Mouse (Mus musculus): ENCODE results near the gene Morc1. TPM values are rescaled to one million over a fixed set of nuclear protein-coding genes. Genes with fewer than 3 reads are reported as not detected.

Morc1 gene
- polyA plus RNA-seq, 1 experiment from 2014 or later = not detected

DNA sequence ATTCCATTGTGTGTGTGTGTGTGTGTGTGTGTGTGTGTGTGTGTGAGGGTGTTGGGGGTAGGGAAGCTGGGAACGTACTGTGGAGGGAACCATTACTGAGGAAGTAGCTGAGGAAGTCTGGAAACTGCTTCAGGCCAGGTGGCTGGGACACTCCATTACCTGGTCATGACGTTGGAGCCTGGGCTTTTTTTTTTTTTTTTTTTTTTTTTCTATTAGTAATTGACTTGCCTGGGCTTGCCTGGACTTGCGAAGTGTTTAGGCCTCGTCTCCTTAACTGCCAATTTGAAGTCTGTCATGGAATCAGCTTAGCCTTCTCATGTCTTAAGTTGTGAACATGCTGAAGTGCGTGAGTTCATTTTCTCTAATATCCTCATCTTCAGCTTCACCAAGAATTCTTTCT, 198.7 kb downstream of the Morc1 start:
- Histone ChIP-seq H3K36me3 (ENCODE audit: inconsistent target) (no peaks in the 10 kb centered on the region), H3K27ac (no peak overlapping the region), H3K79me2 (ENCODE audit: inconsistent target) (no peaks in the 10 kb centered on the region), H3K4me3 (ENCODE audit: inconsistent target) (no peak overlapping the region)
- 85% methylated on average over 5 of the region's 5 CpGs for WGBS (ENCODE audit: missing documents)

GRCm38 (mm10) chr16:48630466-48630865, 199.4 kb downstream of the Morc1 start:
- 93% methylated on average over 8 of the region's 8 CpGs for WGBS (ENCODE audit: missing documents)

DNA sequence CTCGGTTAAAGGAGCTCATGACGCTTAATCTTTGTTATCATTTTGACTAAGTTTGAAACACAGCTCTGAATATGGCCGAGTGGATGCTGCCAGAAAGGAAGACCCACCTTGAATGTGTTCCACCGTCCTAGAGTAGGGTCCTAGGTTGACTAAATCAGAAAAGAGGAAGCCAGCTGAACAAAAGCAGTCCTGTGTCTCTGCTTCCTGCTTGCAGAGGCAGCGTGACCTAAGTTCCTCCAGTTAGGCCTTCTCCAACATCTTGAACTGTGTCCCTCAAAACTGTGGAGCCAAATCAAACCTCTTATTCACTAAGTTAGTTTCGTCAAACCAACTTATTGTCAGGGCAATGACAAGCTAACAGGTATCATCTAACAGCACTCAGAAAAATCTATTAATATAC, 201.3 kb downstream of the Morc1 start:
- WGBS (ENCODE audit: missing documents) = 68% methylated on average over 6 of the region's 6 CpGs
- H3K79me2 ChIP-seq (ENCODE audit: inconsistent target) = no peaks in the 10 kb centered on the region
- no peaks in the 10 kb centered on the region for H3K36me3 ChIP-seq (ENCODE audit: inconsistent target)
- no peak overlapping the region for H3K27ac ChIP-seq
- no peak overlapping the region for H3K4me3 ChIP-seq (ENCODE audit: inconsistent target)

More at GRCm38 (mm10) chr16:48630466-48630865, 199.4 kb downstream of the Morc1 start:
- Histone ChIP-seq H3K36me3 (ENCODE audit: inconsistent target) (no peaks in the 10 kb centered on the region), H3K79me2 (ENCODE audit: inconsistent target) (no peaks in the 10 kb centered on the region), H3K4me3 (ENCODE audit: inconsistent target) (no peak overlapping the region), H3K27ac (no peak overlapping the region)

DNA sequence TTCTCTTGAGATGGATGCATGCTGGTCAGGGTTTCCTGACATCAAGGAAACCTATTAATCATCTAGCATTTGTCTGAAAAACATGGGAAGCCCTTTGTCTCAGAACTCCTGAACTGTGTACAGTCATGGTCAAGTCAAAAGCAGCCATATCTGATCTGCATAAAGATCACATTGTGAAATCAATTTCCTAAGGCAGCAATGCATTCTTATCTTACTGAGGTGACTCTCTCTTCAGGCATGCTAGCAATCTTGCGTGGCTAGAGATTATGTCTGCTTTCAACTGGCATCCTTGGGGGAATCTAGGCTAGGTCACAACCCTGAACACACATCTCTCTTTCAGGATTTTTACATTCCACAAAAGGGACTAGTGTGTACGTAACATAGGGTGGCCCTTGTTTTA, 215.2 kb downstream of the Morc1 start:
- WGBS (ENCODE audit: missing documents) = 100% methylated on average over 2 of the region's 2 CpGs
- Histone ChIP-seq H3K4me3 (ENCODE audit: inconsistent target) (no peak overlapping the region), H3K36me3 (ENCODE audit: inconsistent target) (no peaks in the 10 kb centered on the region), H3K79me2 (ENCODE audit: inconsistent target) (no peaks in the 10 kb centered on the region), H3K27ac (no peak overlapping the region)

DNA sequence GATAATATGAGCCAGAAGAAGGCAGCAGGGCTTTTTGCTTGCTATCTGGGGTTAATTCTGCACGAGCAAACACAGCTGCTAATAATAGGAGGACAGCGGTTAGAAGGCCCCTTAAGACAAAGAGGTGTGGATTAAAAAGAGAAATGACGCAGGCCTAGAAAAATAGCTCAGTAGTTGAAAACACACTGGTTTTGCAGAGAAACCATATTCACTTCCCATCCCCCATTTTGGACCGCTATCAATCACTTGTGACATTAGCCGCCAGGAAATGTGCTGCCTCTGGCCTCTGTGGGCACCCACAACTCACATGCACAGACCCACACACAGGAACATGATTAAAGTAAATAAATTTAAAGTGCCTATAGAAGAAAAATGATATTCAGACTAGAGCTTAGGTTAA, 240.7 kb downstream of the Morc1 start:
- Histone ChIP-seq H3K27ac (peak overlapping the region; percentile 39), H3K36me3 (ENCODE audit: inconsistent target) (no peaks in the 10 kb centered on the region), H3K79me2 (ENCODE audit: inconsistent target) (no peaks in the 10 kb centered on the region), H3K4me3 (ENCODE audit: inconsistent target) (no peak overlapping the region)
- 12% methylated on average over 5 of the region's 5 CpGs for WGBS (ENCODE audit: missing documents)

- Histone ChIP-seq H3K4me3 (ENCODE audit: inconsistent target) (no peak overlapping the region), H3K27ac (no peak overlapping the region), H3K79me2 (ENCODE audit: inconsistent target) (no peaks in the 10 kb centered on the region), H3K36me3 (ENCODE audit: inconsistent target) (no peaks in the 10 kb centered on the region)
- WGBS (ENCODE audit: missing documents) = 75% methylated on average over 2 of the region's 3 CpGs
Observed at GRCm38 (mm10) chr16:48672664-48673063, 241.6 kb downstream of the Morc1 start.

- Histone ChIP-seq H3K36me3 (ENCODE audit: inconsistent target) (no peaks in the 10 kb centered on the region), H3K27ac (no peak overlapping the region), H3K4me3 (ENCODE audit: inconsistent target) (no peak overlapping the region), H3K79me2 (ENCODE audit: inconsistent target) (no peaks in the 10 kb centered on the region)
- WGBS (ENCODE audit: missing documents) = 3% methylated on average over 9 of the region's 10 CpGs
Observed at GRCm38 (mm10) chr16:48675607-48676006, 244.6 kb downstream of the Morc1 start.

DNA sequence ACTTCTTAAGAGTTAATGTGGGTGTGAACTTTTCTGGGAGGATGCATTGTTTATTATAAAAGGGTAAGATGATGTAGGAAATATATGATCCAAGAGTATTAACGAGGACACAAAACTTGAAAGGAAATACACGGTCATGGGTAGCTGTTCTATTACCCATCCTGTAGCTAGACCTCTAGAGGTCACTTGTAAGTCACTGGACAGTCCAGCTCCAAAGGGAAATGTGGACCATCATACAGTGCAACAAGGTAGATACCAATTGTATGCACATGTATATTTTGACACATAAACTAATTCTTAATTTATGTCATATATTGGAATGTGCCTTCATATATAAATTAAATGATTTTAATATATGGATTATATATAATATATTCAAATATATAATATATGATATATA, 245.2 kb downstream of the Morc1 start:
- H3K36me3 ChIP-seq (ENCODE audit: inconsistent target) = no peaks in the 10 kb centered on the region
- no peak overlapping the region for H3K4me3 ChIP-seq (ENCODE audit: inconsistent target)
- no peaks in the 10 kb centered on the region for H3K79me2 ChIP-seq (ENCODE audit: inconsistent target)
- 66% methylated on average over 2 of the region's 2 CpGs for WGBS (ENCODE audit: missing documents)
- no peak overlapping the region for H3K27ac ChIP-seq

GRCm38 (mm10) chr16:48677381-48677780, 246.3 kb downstream of the Morc1 start:
- Histone ChIP-seq H3K4me3 (ENCODE audit: inconsistent target) (no peak overlapping the region), H3K79me2 (ENCODE audit: inconsistent target) (no peaks in the 10 kb centered on the region), H3K27ac (no peak overlapping the region), H3K36me3 (ENCODE audit: inconsistent target) (no peaks in the 10 kb centered on the region)
- 41% methylated on average over 5 of the region's 5 CpGs for WGBS (ENCODE audit: missing documents)

DNA sequence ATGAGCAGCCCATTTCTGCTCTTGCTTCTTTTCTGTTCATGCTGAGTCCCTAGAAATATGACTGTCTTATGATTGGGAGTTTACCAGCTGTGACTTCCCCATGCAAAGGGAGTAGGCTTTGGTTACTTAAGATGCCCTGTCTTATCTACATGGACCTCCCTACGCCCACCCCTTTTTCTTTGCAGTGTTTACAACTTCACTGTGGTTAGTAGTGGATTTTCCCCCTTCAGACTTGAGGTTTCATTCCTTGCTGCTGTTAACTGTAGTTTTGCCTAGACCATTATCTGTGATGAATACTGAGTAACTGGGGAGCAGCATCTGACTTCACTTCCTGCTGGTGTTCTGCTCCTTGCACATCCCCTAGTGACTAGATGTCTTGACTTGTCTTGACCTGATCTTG, 247.0 kb downstream of the Morc1 start:
- no peak overlapping the region for H3K27ac ChIP-seq
- no peak overlapping the region for H3K4me3 ChIP-seq (ENCODE audit: inconsistent target)
- no peaks in the 10 kb centered on the region for H3K79me2 ChIP-seq (ENCODE audit: inconsistent target)
- WGBS (ENCODE audit: missing documents) = 58% methylated on average over 1 of the region's 1 CpGs
- H3K36me3 ChIP-seq (ENCODE audit: inconsistent target) = no peaks in the 10 kb centered on the region

Other genes with a start within 250 kb of the Morc1 start
- gene Dppa4, start 147.5 kb upstream of the Morc1 start, polyA plus RNA-seq (2018) = not detected in 3 replicates
- gene Dppa2, start 127.3 kb upstream of the Morc1 start, polyA plus RNA-seq (2018) = not detected in 3 replicates
- gene Gm5485, start 18.8 kb upstream of the Morc1 start, polyA plus RNA-seq (2018) = not detected in 3 replicates

Measured in macrophage (primary cell).